Mouse (Mus musculus): ENCODE data around the gene Fbxo48. TPM values are rescaled to one million over a fixed set of nuclear protein-coding genes. Genes with fewer than 3 reads are reported as not detected.

Fbxo48 gene
- polyA plus RNA-seq, 1 experiment: 0.02 TPM

- H3K36me3 ChIP-seq (ENCODE audit: control insufficient read depth): no peaks in the 10 kb centered on the region
- H3K27me3 ChIP-seq (ENCODE audit: control insufficient read depth): no peaks in the 10 kb centered on the region
- no peaks in the 10 kb centered on the region for H3K9me3 ChIP-seq (ENCODE audit: control insufficient read depth, low read length)
- no peaks in the 10 kb centered on the region for H3K4me1 ChIP-seq (ENCODE audit: control insufficient read depth)
- no peak overlapping the region for H3K4me3 ChIP-seq (replicated peaks)
- TF ChIP-seq TAL1 (IDR thresholded peaks at IDR 0.05; ENCODE audit: low read length): no peak
Observed at GRCm38 (mm10) chr11:16935577-16936236, 15.5 kb upstream of the Fbxo48 start.

- Histone ChIP-seq H3K27me3 (ENCODE audit: control insufficient read depth) (no peaks in the 10 kb centered on the region), H3K4me1 (ENCODE audit: control insufficient read depth) (no peaks in the 10 kb centered on the region), H3K4me3 (replicated peaks) (no peak overlapping the region), H3K9me3 (ENCODE audit: control insufficient read depth, low read length) (no peaks in the 10 kb centered on the region), H3K36me3 (ENCODE audit: control insufficient read depth) (no peaks in the 10 kb centered on the region)
- TF ChIP-seq TAL1 (IDR thresholded peaks at IDR 0.05; ENCODE audit: low read length) (no peak), GATA1 (IDR thresholded peaks at IDR 0.05; ENCODE audit: low read length) (no peak)
Observed at GRCm38 (mm10) chr11:16941103-16941793, 9.9 kb upstream of the Fbxo48 start.

- no peak for TF ChIP-seq TAL1 (IDR thresholded peaks at IDR 0.05; ENCODE audit: low read length)
- TF ChIP-seq GATA1 (IDR thresholded peaks at IDR 0.05; ENCODE audit: low read length): no peak
- H3K27me3 ChIP-seq (ENCODE audit: control insufficient read depth): no peaks in the 10 kb centered on the region
Observed at GRCm38 (mm10) chr11:16941973-16942452, 9.2 kb upstream of the Fbxo48 start.

GRCm38 (mm10) chr11:16943016-16943415, 8.2 kb upstream of the Fbxo48 start:
- no peaks in the 10 kb centered on the region for H3K4me1 ChIP-seq (ENCODE audit: control insufficient read depth)
- H3K4me3 ChIP-seq (replicated peaks): no peak overlapping the region
- H3K36me3 ChIP-seq (ENCODE audit: control insufficient read depth): no peaks in the 10 kb centered on the region
- TF ChIP-seq GATA1 (IDR thresholded peaks at IDR 0.05; ENCODE audit: low read length): no peak
- no peak for TF ChIP-seq TAL1 (IDR thresholded peaks at IDR 0.05; ENCODE audit: low read length)
- no peaks in the 10 kb centered on the region for H3K27me3 ChIP-seq (ENCODE audit: control insufficient read depth)
- H3K9me3 ChIP-seq (ENCODE audit: control insufficient read depth, low read length): no peaks in the 10 kb centered on the region

More at GRCm38 (mm10) chr11:16941973-16942452, 9.2 kb upstream of the Fbxo48 start:
- H3K9me3 ChIP-seq (ENCODE audit: control insufficient read depth, low read length): no peaks in the 10 kb centered on the region
- no peak overlapping the region for H3K4me3 ChIP-seq (replicated peaks)
- no peaks in the 10 kb centered on the region for H3K4me1 ChIP-seq (ENCODE audit: control insufficient read depth)
- no peaks in the 10 kb centered on the region for H3K36me3 ChIP-seq (ENCODE audit: control insufficient read depth)

GRCm38 (mm10) chr11:16948756-16949155, 2.4 kb upstream of the Fbxo48 start:
- H3K36me3 ChIP-seq (ENCODE audit: control insufficient read depth): peaks cover 17% of the 10 kb centered on the region
- TF ChIP-seq TAL1 (IDR thresholded peaks at IDR 0.05; ENCODE audit: low read length): no peak
- peaks cover 41% of the 10 kb centered on the region for H3K4me1 ChIP-seq (ENCODE audit: control insufficient read depth)
- no peaks in the 10 kb centered on the region for H3K9me3 ChIP-seq (ENCODE audit: control insufficient read depth, low read length)
- no peaks in the 10 kb centered on the region for H3K27me3 ChIP-seq (ENCODE audit: control insufficient read depth)
- H3K4me3 ChIP-seq (replicated peaks): peak overlapping the region; percentile 26

- TF ChIP-seq TAL1 (IDR thresholded peaks at IDR 0.05; ENCODE audit: low read length) (no peak), GATA1 (IDR thresholded peaks at IDR 0.05; ENCODE audit: low read length) (no peak)
- H3K36me3 ChIP-seq (ENCODE audit: control insufficient read depth): peaks cover 24% of the 10 kb centered on the region
- H3K27me3 ChIP-seq (ENCODE audit: control insufficient read depth): no peaks in the 10 kb centered on the region
- no peaks in the 10 kb centered on the region for H3K9me3 ChIP-seq (ENCODE audit: control insufficient read depth, low read length)
- peak overlapping the region; percentile 100 for H3K4me3 ChIP-seq (replicated peaks)
- peaks cover 47% of the 10 kb centered on the region for H3K4me1 ChIP-seq (ENCODE audit: control insufficient read depth)
Observed at GRCm38 (mm10) chr11:16950226-16950975, 774 bp upstream of the Fbxo48 start.

GRCm38 (mm10) chr11:16951761-16952010, 511 bp downstream of the Fbxo48 start:
- peak overlapping the region; percentile 100 for H3K4me3 ChIP-seq (replicated peaks)
- peaks cover 35% of the 10 kb centered on the region for H3K36me3 ChIP-seq (ENCODE audit: control insufficient read depth)
- no peak for TF ChIP-seq GATA1 (IDR thresholded peaks at IDR 0.05; ENCODE audit: low read length)
- H3K9me3 ChIP-seq (ENCODE audit: control insufficient read depth, low read length): no peaks in the 10 kb centered on the region
- no peaks in the 10 kb centered on the region for H3K27me3 ChIP-seq (ENCODE audit: control insufficient read depth)
- H3K4me1 ChIP-seq (ENCODE audit: control insufficient read depth): peaks cover 53% of the 10 kb centered on the region

GRCm38 (mm10) chr11:16956115-16956862, 5.1 kb downstream of the Fbxo48 start:
- Histone ChIP-seq H3K36me3 (ENCODE audit: control insufficient read depth) (peaks cover 45% of the 10 kb centered on the region), H3K4me1 (ENCODE audit: control insufficient read depth) (peaks cover 52% of the 10 kb centered on the region), H3K4me3 (replicated peaks) (no peak overlapping the region), H3K9me3 (ENCODE audit: control insufficient read depth, low read length) (no peaks in the 10 kb centered on the region), H3K27me3 (ENCODE audit: control insufficient read depth) (no peaks in the 10 kb centered on the region)
- no peak for TF ChIP-seq TAL1 (IDR thresholded peaks at IDR 0.05; ENCODE audit: low read length)
- no peak for TF ChIP-seq GATA1 (IDR thresholded peaks at IDR 0.05; ENCODE audit: low read length)

GRCm38 (mm10) chr11:16957030-16957429, 5.9 kb downstream of the Fbxo48 start:
- H3K9me3 ChIP-seq (ENCODE audit: control insufficient read depth, low read length): no peaks in the 10 kb centered on the region
- H3K4me3 ChIP-seq (replicated peaks): no peak overlapping the region
- H3K36me3 ChIP-seq (ENCODE audit: control insufficient read depth): peaks cover 45% of the 10 kb centered on the region
- TF ChIP-seq GATA1 (IDR thresholded peaks at IDR 0.05; ENCODE audit: low read length) (no peak), TAL1 (IDR thresholded peaks at IDR 0.05; ENCODE audit: low read length) (no peak)
- H3K4me1 ChIP-seq (ENCODE audit: control insufficient read depth): peaks cover 46% of the 10 kb centered on the region
- no peaks in the 10 kb centered on the region for H3K27me3 ChIP-seq (ENCODE audit: control insufficient read depth)
